Mouse (Mus musculus) heart, postnatal 0 days (tissue): ENCODE measurements around the gene Angel1.

Experiments used
- CTCF ChIP-seq: IDR thresholded peaks from 2 replicates; pipeline ENCODE4 v1.5.1; 2016; ENCODE audit warnings: antibody characterized with exemption, control low read depth, low read depth
- EP300 ChIP-seq: IDR thresholded peaks from 2 replicates; pipeline ENCODE4 v1.6.1; 2016; ENCODE audit warnings: antibody characterized with exemption, low read depth

DNA sequence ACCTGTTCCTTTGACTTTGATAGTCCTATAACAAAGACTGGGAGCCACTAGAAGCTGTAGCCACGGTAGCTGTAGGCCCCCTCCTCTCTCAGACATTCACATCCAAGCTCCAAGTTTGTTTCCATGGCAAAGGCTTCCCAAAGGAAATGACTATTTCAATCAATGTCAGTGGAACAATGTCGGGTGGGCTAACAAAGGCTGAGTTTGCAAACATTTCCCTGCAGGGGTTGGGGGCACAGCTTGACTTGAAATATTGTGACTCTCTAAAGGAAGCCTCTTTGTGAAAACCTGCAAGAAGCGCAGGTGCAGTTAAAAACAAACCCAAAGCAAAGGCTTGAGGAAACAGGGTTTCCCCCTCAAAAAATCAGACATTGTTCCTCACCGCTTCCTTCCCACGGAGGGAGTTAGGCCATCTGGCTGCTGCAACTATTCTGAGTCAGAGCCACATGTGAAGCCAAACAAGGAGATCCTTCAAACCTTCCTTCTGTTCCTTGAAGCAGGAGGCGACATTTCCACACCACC, 66.8 kb downstream of the Angel1 start:
- no peak for TF ChIP-seq CTCF
- no peak for TF ChIP-seq EP300
